In the genomic region with DNA sequence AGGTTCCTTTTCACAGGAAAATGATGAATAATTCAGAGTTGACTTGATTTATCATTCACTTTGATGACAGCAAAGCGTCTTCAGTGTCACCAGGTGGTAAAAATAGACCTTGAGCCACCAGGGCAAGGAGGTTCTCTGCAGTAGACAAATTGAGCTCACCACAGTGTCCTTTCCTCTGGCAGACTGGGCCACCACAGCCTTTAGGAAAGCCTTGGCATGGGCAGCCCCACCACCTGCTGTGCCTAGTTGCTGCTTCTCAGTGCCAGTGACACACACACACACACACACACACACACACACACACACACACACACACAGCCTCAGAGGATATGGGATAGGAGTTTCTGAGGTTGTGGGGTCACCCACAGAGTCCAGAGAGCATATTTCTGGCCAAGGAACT, we compare ENCODE assay signal across 12 mouse cellular contexts. TPM values are rescaled to one million over a fixed set of nuclear protein-coding genes. Genes with fewer than 3 reads are reported as not detected.
A peak's percentile ranks its signal among the peaks of the same experiment; 100 is the strongest.
DNase-seq lines count a peak whose midpoint lies in the region; ATAC-seq and TF ChIP-seq lines count a peak whose summit lies in the region.
"Not testable (repeated sequence)": the region's sequence is repeated elsewhere in the genome, so short reads cannot be mapped to it uniquely, and the experiment has no call there.
"Had no signal": no experiment of that assay in that cellular context is flagged by ENCODE, and none has a peak within 500 bp of the region (broad histone marks: within the 10 kb centered on the region; RNA-seq: fewer than 3 reads in every experiment).

No protein-coding gene starts in this region.

- DNase-seq in cerebellum, postnatal 10 days, result peak; percentile 25 to 47
- peak; percentile 5 to 25 for DNase-seq in cerebellum, postnatal 25 days
- DNase-seq in gastrocnemius, adult 2 months, result peak; percentile 91
- peak; percentile 28 for DNase-seq in gastrocnemius, postnatal 10 days
- DNase-seq in gastrocnemius, postnatal 25 days, result peak; percentile 84
- peak; percentile 71 for DNase-seq in heart, adult 11 months
- DNase-seq in limb, embryonic 11.5 days (ENCODE audit: low spot score), result peak; percentile 19

- H3K27me3 ChIP-seq in limb, embryonic 11.5 days (ENCODE audit: control insufficient read depth, insufficient read depth, low read length), result not testable (repeated sequence)

- not testable (repeated sequence) for H3K4me2 ChIP-seq in limb, embryonic 11.5 days (ENCODE audit: low read depth, severe bottlenecking)

- TF ChIP-seq CTCF in gastrocnemius, adult 2 months (IDR thresholded peaks at IDR 0.05), result not testable (repeated sequence)

- peak overlapping the region; percentile 89 for H3K27ac ChIP-seq in gastrocnemius, adult 2 months
- H3K27ac ChIP-seq in limb, embryonic 11.5 days (replicated peaks; ENCODE audit: low read depth, low read length), result not testable (repeated sequence)

- not testable (repeated sequence) for H3K9ac ChIP-seq in limb, embryonic 11.5 days (ENCODE audit: low read length)

- ATAC-seq in limb, embryonic 11.5 days (ENCODE audit: insufficient number of reproducible peaks, low FRiP score, low TSS enrichment, low read depth), result not testable (repeated sequence)

- not testable (repeated sequence) for H3K9me3 ChIP-seq in limb, embryonic 11.5 days (ENCODE audit: control insufficient read depth, low read length)

- not testable (repeated sequence) for H3K36me3 ChIP-seq in limb, embryonic 11.5 days (ENCODE audit: control insufficient read depth, insufficient read depth, low read length)

- 86% methylated on average over 1 of the region's 1 CpGs for WGBS in limb, embryonic 11.5 days

- H3K4me3 ChIP-seq in gastrocnemius, adult 2 months; limb, embryonic 11.5 days (ENCODE audit: low read depth, low read length): not testable (repeated sequence)

- intact Hi-C loops in gastrocnemius, adult 2 months (cut with DNase I), result not testable (repeated sequence)

- H3K4me1 ChIP-seq in limb, embryonic 11.5 days (ENCODE audit: control insufficient read depth, insufficient read depth, low read length), result not testable (repeated sequence)

RNA-seq across cellular contexts. Expression of gene Tbx15, which starts 54.0 kb away (rescaled TPM):
- 100 to 1,000 TPM; 105 to 145 TPM for total RNA-seq in gastrocnemius, adult 2 months (2021)
- 100 to 1,000 TPM; 102 to 118 TPM for total RNA-seq in gastrocnemius, postnatal 10 days (2021)
- 100 to 1,000 TPM; 104 to 122 TPM for total RNA-seq in gastrocnemius, postnatal 25 days (2021)
- 50.7 and 55.2 TPM in 2 replicates for polyA plus RNA-seq in limb, embryonic 11.5 days (2014; fragmentation: Nextera tagmentation; extraction: Ambion mirVana)
- total RNA-seq: common myeloid progenitor, adult 5-6 weeks had no signal
- polyA plus RNA-seq: activated CD4-positive, CD25-positive, alpha-beta regulatory T cell, adult 4 months; CD4-positive, CD25-positive, alpha-beta regulatory T cell, adult 4 months; erythroblast, embryonic 14.5 days; G1E had no signal

Comparison
In these comparisons a context has a peak if more than half of its experiments do, and no peak if none do; other contexts are left out.
1. DNase-seq: peak in every context shown above with its lines; median percentile 91 in gastrocnemius, adult 2 months; 84 in gastrocnemius, postnatal 25 days; 71 in heart, adult 11 months; 36 in cerebellum, postnatal 10 days; 28 in gastrocnemius, postnatal 10 days; 19 in limb, embryonic 11.5 days; 15 in cerebellum, postnatal 25 days.